In the genomic region with DNA sequence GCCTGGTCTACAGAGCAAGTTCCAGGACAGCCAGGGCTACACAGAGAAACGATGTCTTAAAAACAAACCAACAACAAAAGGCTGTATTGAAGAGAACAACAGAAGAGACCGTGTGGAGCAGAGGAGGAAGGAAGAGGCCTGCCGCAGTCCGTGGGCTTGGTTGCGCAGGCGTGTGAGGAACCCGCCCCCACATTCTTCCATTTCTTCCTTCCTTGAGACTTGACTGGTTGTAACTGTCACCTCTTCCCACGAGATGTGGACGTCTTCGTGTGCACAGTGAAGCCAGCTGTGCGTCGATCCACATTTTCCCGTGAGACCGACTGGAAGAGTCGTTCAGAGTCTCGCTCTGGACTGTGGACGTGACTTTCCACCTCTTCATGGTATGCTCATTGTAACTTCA, we compare ENCODE assay signal across 11 mouse cellular contexts. TPM values are rescaled to one million over a fixed set of nuclear protein-coding genes. Genes with fewer than 3 reads are reported as not detected.
DNase-seq lines count a peak whose midpoint lies in the region; ATAC-seq and TF ChIP-seq lines count a peak whose summit lies in the region.
"Had no signal": no experiment of that assay in that cellular context is flagged by ENCODE, and none has a peak within 500 bp of the region (broad histone marks: within the 10 kb centered on the region; RNA-seq: fewer than 3 reads in every experiment).

No protein-coding gene starts in this region.

- no peak overlapping the region for H3K4me3 ChIP-seq in kidney, embryonic 15.5 days (replicated peaks)
- peak overlapping the region; percentile 64 for H3K4me3 ChIP-seq in bone marrow, adult 2 months (replicated peaks; ENCODE audit: control insufficient read depth, low read depth, low read length)
- no peak overlapping the region for H3K4me3 ChIP-seq in liver, embryonic 16.5 days (ENCODE audit: low read depth, low read length)
- H3K4me3 ChIP-seq in thymus, adult 2 months (ENCODE audit: control insufficient read depth, insufficient read depth, low read length), result peak overlapping the region; percentile 28
- H3K4me3 ChIP-seq in midbrain, postnatal 0 days (ENCODE audit: low read depth, low read length), result no peak overlapping the region
- H3K4me3 ChIP-seq: forebrain, embryonic 15.5 days had no signal

- WGBS in kidney, embryonic 15.5 days, result 65% methylated on average over 17 of the region's 17 CpGs
- 6% methylated on average over 17 of the region's 17 CpGs for WGBS in bone marrow, adult 2 months
- WGBS in liver, embryonic 16.5 days (ENCODE audit: insufficient replicate concordance), result 25% methylated on average over 17 of the region's 17 CpGs
- WGBS in thymus, adult 2 months, result 15% methylated on average over 17 of the region's 17 CpGs
- 89% methylated on average over 17 of the region's 17 CpGs for WGBS in midbrain, postnatal 0 days

- no peak for ATAC-seq in kidney, embryonic 15.5 days (replicated peaks; ENCODE audit: low FRiP score)
- peak; percentile 53 for ATAC-seq in liver, embryonic 16.5 days (ENCODE audit: low read depth)
- ATAC-seq in midbrain, postnatal 0 days (ENCODE audit: low FRiP score), result no peak
- ATAC-seq: forebrain, embryonic 15.5 days had no signal

- H3K27ac ChIP-seq in kidney, embryonic 15.5 days, result peak overlapping the region; percentile 82
- H3K27ac ChIP-seq in bone marrow, adult 2 months (ENCODE audit: control insufficient read depth, insufficient read depth, low read depth, low read length, poor library complexity), result peak overlapping the region; percentile 83
- H3K27ac ChIP-seq in liver, embryonic 16.5 days (ENCODE audit: low read length), result peak overlapping the region; percentile 72
- H3K27ac ChIP-seq in thymus, adult 2 months (ENCODE audit: control insufficient read depth, insufficient read depth, low read length), result peak overlapping the region; percentile 77
- H3K27ac ChIP-seq in midbrain, postnatal 0 days (ENCODE audit: low read depth, low read length), result no peak overlapping the region
- H3K27ac ChIP-seq: forebrain, embryonic 15.5 days had no signal

- H3K27me3 ChIP-seq in kidney, embryonic 15.5 days, result no peaks in the 10 kb centered on the region
- H3K27me3 ChIP-seq in liver, embryonic 16.5 days (ENCODE audit: control insufficient read depth, insufficient read depth, low read depth, low read length), result no peaks in the 10 kb centered on the region
- H3K27me3 ChIP-seq in thymus, adult 2 months (ENCODE audit: control insufficient read depth, insufficient read depth, low read length), result no peaks in the 10 kb centered on the region
- H3K27me3 ChIP-seq in midbrain, postnatal 0 days (ENCODE audit: insufficient read depth, low read length), result no peaks in the 10 kb centered on the region
- H3K27me3 ChIP-seq: forebrain, embryonic 15.5 days had no signal

- TF ChIP-seq CTCF in bone marrow, adult 2 months (IDR thresholded peaks at IDR 0.05; ENCODE audit: control insufficient read depth, insufficient read depth, low read length), result no peak
- no peak for TF ChIP-seq CTCF in thymus, adult 2 months (IDR thresholded peaks at IDR 0.05; ENCODE audit: borderline replicate concordance, control insufficient read depth, extremely low read depth, insufficient read depth, low read length, poor library complexity)
- no peak for TF ChIP-seq CTCF in midbrain, postnatal 0 days (IDR thresholded peaks at IDR 0.05)

- peaks cover 24% of the 10 kb centered on the region for H3K4me1 ChIP-seq in kidney, embryonic 15.5 days
- peaks cover 4% of the 10 kb centered on the region; the same call in 1 of the 2 replicates for H3K4me1 ChIP-seq in bone marrow, adult 2 months (ENCODE audit: control insufficient read depth, insufficient read depth, low read length)
- H3K4me1 ChIP-seq in liver, embryonic 16.5 days (ENCODE audit: control insufficient read depth, low read depth, low read length), result peaks cover 9% of the 10 kb centered on the region
- peaks cover 15% of the 10 kb centered on the region for H3K4me1 ChIP-seq in thymus, adult 2 months (replicated peaks; ENCODE audit: control insufficient read depth, insufficient read depth, low read length)
- H3K4me1 ChIP-seq in midbrain, postnatal 0 days (ENCODE audit: insufficient read depth, low read length), result no peaks in the 10 kb centered on the region

- peak overlapping the region; percentile 15; the same call in 1 of the 2 replicates for H3K4me2 ChIP-seq in kidney, embryonic 15.5 days
- peak overlapping the region; percentile 21; the same call in 1 of the 2 replicates for H3K4me2 ChIP-seq in liver, embryonic 16.5 days (ENCODE audit: low read depth, low read length)
- no peak overlapping the region for H3K4me2 ChIP-seq in midbrain, postnatal 0 days (ENCODE audit: low read depth, low read length, poor library complexity, severe bottlenecking)
- H3K4me2 ChIP-seq: forebrain, embryonic 15.5 days had no signal

- H3K36me3 ChIP-seq in kidney, embryonic 15.5 days, result no peaks in the 10 kb centered on the region
- no peaks in the 10 kb centered on the region for H3K36me3 ChIP-seq in liver, embryonic 16.5 days (ENCODE audit: control insufficient read depth, insufficient read depth)
- H3K36me3 ChIP-seq in thymus, adult 2 months (ENCODE audit: control insufficient read depth, insufficient read depth, low read length), result no peaks in the 10 kb centered on the region
- H3K36me3 ChIP-seq in midbrain, postnatal 0 days (ENCODE audit: insufficient read depth, low read length), result no peaks in the 10 kb centered on the region
- H3K36me3 ChIP-seq: forebrain, embryonic 15.5 days had no signal

- no peak for DNase-seq in kidney, adult 9 months
- DNase-seq in thymus, adult 2 months, result peak; percentile 63
- no peak for DNase-seq in urinary bladder, postnatal 14 days (ENCODE audit: low spot score)
- no peak for DNase-seq in heart, postnatal 4 days
- no peak for DNase-seq in midbrain, postnatal 0 days (ENCODE audit: low spot score)
- DNase-seq: cerebellum, adult 9-10 months had no signal

- no peak overlapping the region for H3K9ac ChIP-seq in kidney, embryonic 15.5 days
- no peak overlapping the region for H3K9ac ChIP-seq in liver, embryonic 16.5 days (ENCODE audit: low read depth, low read length)
- no peak overlapping the region for H3K9ac ChIP-seq in midbrain, postnatal 0 days (replicated peaks; ENCODE audit: low read length, poor library complexity, severe bottlenecking)
- H3K9ac ChIP-seq: forebrain, embryonic 15.5 days had no signal

- H3K9me3 ChIP-seq in kidney, embryonic 15.5 days (replicated peaks), result no peaks in the 10 kb centered on the region
- no peaks in the 10 kb centered on the region for H3K9me3 ChIP-seq in liver, embryonic 16.5 days (replicated peaks; ENCODE audit: control insufficient read depth, low read length)
- no peaks in the 10 kb centered on the region for H3K9me3 ChIP-seq in midbrain, postnatal 0 days (ENCODE audit: low read length)
- H3K9me3 ChIP-seq: forebrain, embryonic 15.5 days had no signal

- 0 out of 2 replicates have a peak, but pooled peaks have one; percentile 56 for TF ChIP-seq POLR2A in bone marrow, adult 2 months (IDR thresholded peaks at IDR 0.05; ENCODE audit: borderline replicate concordance, control insufficient read depth, low read depth, low read length)
- TF ChIP-seq POLR2A in thymus, adult 2 months (IDR thresholded peaks at IDR 0.05; ENCODE audit: control insufficient read depth, extremely low read depth, insufficient read depth, low read length, poor library complexity), result peak; percentile 40; the same call in 1 of the 2 replicates

RNA-seq across cellular contexts. Expression of a gene that starts 26.7 kb away (rescaled TPM):
- polyA plus RNA-seq in kidney, embryonic 15.5 days (2015; fragmentation: Nextera tagmentation; extraction: Ambion mirVana), result 0.72 and 1.4 TPM in 2 replicates
- 1.2 and 4.0 TPM in 2 replicates for polyA plus RNA-seq in bone marrow, adult 2 months (2011; ENCODE audit: insufficient read depth, insufficient read length, low replicate concordance, missing spikeins)
- polyA plus RNA-seq in liver, embryonic 16.5 days (2015; fragmentation: Nextera tagmentation; extraction: Ambion mirVana), result 3.5 and 3.8 TPM in 2 replicates
- polyA plus RNA-seq in thymus, adult 2 months (2012; rRNA removed), result 93.6 and 97.3 TPM in 2 replicates
- under 1 TPM in 1 of 2 experiments, not detected in 1; 0.47 TPM for total RNA-seq in heart, postnatal 4 days (2021)
- total RNA-seq in midbrain, postnatal 0 days (2014; rRNA removed), result not detected in 2 replicates
- polyA plus RNA-seq in midbrain, postnatal 0 days (2015; fragmentation: Nextera tagmentation; extraction: Ambion mirVana), result 0.28 TPM in 1 of 2 replicates, not detected in the other

RNA-seq across cellular contexts. Expression of a gene that starts 43.7 kb away (rescaled TPM):
- polyA plus RNA-seq in kidney, embryonic 15.5 days (2015; fragmentation: Nextera tagmentation; extraction: Ambion mirVana), result 3.0 and 3.9 TPM in 2 replicates
- polyA plus RNA-seq in bone marrow, adult 2 months (2011; ENCODE audit: insufficient read depth, insufficient read length, low replicate concordance, missing spikeins), result 2.4 TPM in 1 of 2 replicates, not detected in the other
- 0.74 and 0.93 TPM in 2 replicates for polyA plus RNA-seq in liver, embryonic 16.5 days (2015; fragmentation: Nextera tagmentation; extraction: Ambion mirVana)
- polyA plus RNA-seq in thymus, adult 2 months (2012; rRNA removed), result 4.5 and 12.7 TPM in 2 replicates
- total RNA-seq in heart, postnatal 4 days (2021), result 100 to 1,000 TPM; 284 to 319 TPM
- 4.2 and 4.7 TPM in 2 replicates for total RNA-seq in midbrain, postnatal 0 days (2014; rRNA removed)
- 5.5 and 7.1 TPM in 2 replicates for polyA plus RNA-seq in midbrain, postnatal 0 days (2015; fragmentation: Nextera tagmentation; extraction: Ambion mirVana)

RNA-seq across cellular contexts. Expression of a gene that starts 47.5 kb away (rescaled TPM):
- polyA plus RNA-seq in kidney, embryonic 15.5 days (2015; fragmentation: Nextera tagmentation; extraction: Ambion mirVana), result not detected in 2 replicates
- 1.3 and 1.7 TPM in 2 replicates for polyA plus RNA-seq in bone marrow, adult 2 months (2011; ENCODE audit: insufficient read depth, insufficient read length, low replicate concordance, missing spikeins)
- 0.20 TPM in 1 of 2 replicates, not detected in the other for polyA plus RNA-seq in liver, embryonic 16.5 days (2015; fragmentation: Nextera tagmentation; extraction: Ambion mirVana)
- 24.5 and 41.8 TPM in 2 replicates for polyA plus RNA-seq in thymus, adult 2 months (2012; rRNA removed)
- total RNA-seq in heart, postnatal 4 days (2021), result under 1 TPM; 0.26 to 0.74 TPM
- total RNA-seq in midbrain, postnatal 0 days (2014; rRNA removed), result not detected in 2 replicates
- not detected in 2 replicates for polyA plus RNA-seq in midbrain, postnatal 0 days (2015; fragmentation: Nextera tagmentation; extraction: Ambion mirVana)
- polyA plus RNA-seq: forebrain, embryonic 15.5 days; intestine, embryonic 14.5 days had no signal

RNA-seq across cellular contexts. Expression of a gene that starts 59.7 kb away (rescaled TPM):
- polyA plus RNA-seq in kidney, embryonic 15.5 days (2015; fragmentation: Nextera tagmentation; extraction: Ambion mirVana), result 54.1 and 55.1 TPM in 2 replicates
- 7.8 and 19.4 TPM in 2 replicates for polyA plus RNA-seq in bone marrow, adult 2 months (2011; ENCODE audit: insufficient read depth, insufficient read length, low replicate concordance, missing spikeins)
- 23.0 and 28.0 TPM in 2 replicates for polyA plus RNA-seq in liver, embryonic 16.5 days (2015; fragmentation: Nextera tagmentation; extraction: Ambion mirVana)
- polyA plus RNA-seq in thymus, adult 2 months (2012; rRNA removed), result 26.9 and 34.6 TPM in 2 replicates
- total RNA-seq in heart, postnatal 4 days (2021), result 10 to 100 TPM; 29.0 to 29.2 TPM
- total RNA-seq in midbrain, postnatal 0 days (2014; rRNA removed), result 91.8 and 145 TPM in 2 replicates
- polyA plus RNA-seq in midbrain, postnatal 0 days (2015; fragmentation: Nextera tagmentation; extraction: Ambion mirVana), result 52.1 and 52.6 TPM in 2 replicates

Comparison
In these comparisons a context has a peak if more than half of its experiments do, and no peak if none do; other contexts are left out.
1. H3K4me3 ChIP-seq: peak in bone marrow, adult 2 months (single experiment) and thymus, adult 2 months (single experiment); none in kidney, embryonic 15.5 days (single experiment), liver, embryonic 16.5 days (single experiment) and midbrain, postnatal 0 days (single experiment).
2. RNA of a gene that starts 26.7 kb away (polyA plus RNA-seq): 93.6 to 97.3 TPM in thymus, adult 2 months; 3.5 to 3.8 TPM in liver, embryonic 16.5 days, 0.72 to 1.4 TPM in kidney, embryonic 15.5 days, 1.2 to 4.0 TPM in bone marrow, adult 2 months and 0.28 TPM in midbrain, postnatal 0 days; every median in the first group is over 10 times any median in the second.